In genomic region chr6:124779222-124779983, GRCm38 (mm10) we compare ENCODE assay signal across 8 mouse cellular contexts. TPM values are rescaled to one million over a fixed set of nuclear protein-coding genes. Genes with fewer than 3 reads are reported as not detected.
DNase-seq lines count a peak whose midpoint lies in the region; ATAC-seq lines count a peak whose summit lies in the region.

Gene Lrrc23, minus strand, starts transcription at chr6:124779727.

- peaks cover 12% of the 10 kb centered on the region for H3K4me1 ChIP-seq in heart, embryonic 12.5 days (replicated peaks)
- H3K4me1 ChIP-seq in kidney, embryonic 16.5 days (ENCODE audit: insufficient read depth, low read length): peaks cover 21% of the 10 kb centered on the region

- H3K27me3 ChIP-seq in heart, embryonic 12.5 days (replicated peaks): peaks cover 26% of the 10 kb centered on the region
- H3K27me3 ChIP-seq in kidney, embryonic 16.5 days (ENCODE audit: insufficient read depth, low read length): no peaks in the 10 kb centered on the region
- no peaks in the 10 kb centered on the region for H3K27me3 ChIP-seq in splenic B cell, adult 2 months (ENCODE audit: control insufficient read depth, insufficient read depth, low read length, poor library complexity, severe bottlenecking)

- H3K9me3 ChIP-seq in heart, embryonic 12.5 days (replicated peaks): 0 out of 2 replicates have a peak, but pooled peaks cover 2% of the 10 kb centered on the region
- H3K9me3 ChIP-seq in kidney, embryonic 16.5 days (ENCODE audit: low read length): no peaks in the 10 kb centered on the region

- 2% methylated on average over 23 of the region's 23 CpGs for WGBS in heart, embryonic 12.5 days
- 3% methylated on average over 23 of the region's 23 CpGs for WGBS in kidney, embryonic 16.5 days

- no peaks in the 10 kb centered on the region for H3K36me3 ChIP-seq in heart, embryonic 12.5 days
- H3K36me3 ChIP-seq in kidney, embryonic 16.5 days (ENCODE audit: insufficient read depth, low read length): no peaks in the 10 kb centered on the region
- H3K36me3 ChIP-seq in splenic B cell, adult 2 months (ENCODE audit: control insufficient read depth, insufficient read depth, low read length, poor library complexity, severe bottlenecking): no peaks in the 10 kb centered on the region

- peak within 1 kb of the TSS; percentile 51 for H3K9ac ChIP-seq in heart, embryonic 12.5 days
- H3K9ac ChIP-seq in kidney, embryonic 16.5 days (replicated peaks; ENCODE audit: low read length): peak within 1 kb of the TSS; percentile 60

- ATAC-seq in heart, embryonic 12.5 days (ENCODE audit: insufficient number of reproducible peaks, low FRiP score): 0 out of 2 replicates have a peak, but pooled peaks have one; percentile 40
- ATAC-seq in kidney, embryonic 16.5 days (ENCODE audit: low FRiP score, low TSS enrichment): peak; percentile 46

- DNase-seq in kidney, adult 18-20 months: peak; percentile 61
- DNase-seq in kidney, adult 11 months: no peak
- DNase-seq in cerebellum, postnatal 14 days: peak; percentile 53 to 54
- DNase-seq in lung, postnatal 4 days: peak; percentile 57 to 63
- peak; percentile 78 for DNase-seq in splenic B cell, adult 2 months (ENCODE audit: low read depth, low spot score)
- no peak for DNase-seq in urinary bladder, postnatal 36 days (ENCODE audit: low spot score in 2 of 2)

- peak within 1 kb of the TSS; percentile 86 for H3K4me2 ChIP-seq in heart, embryonic 12.5 days
- H3K4me2 ChIP-seq in kidney, embryonic 16.5 days (replicated peaks; ENCODE audit: low read depth, low read length): peak within 1 kb of the TSS; percentile 70

- H3K4me3 ChIP-seq in heart, embryonic 12.5 days: peak within 1 kb of the TSS; percentile 43
- peak within 1 kb of the TSS; percentile 45 for H3K4me3 ChIP-seq in kidney, embryonic 16.5 days (ENCODE audit: low read length)

- H3K27ac ChIP-seq in heart, embryonic 12.5 days (ENCODE audit: poor library complexity, severe bottlenecking): no peak within 1 kb of the TSS
- no peak within 1 kb of the TSS for H3K27ac ChIP-seq in kidney, embryonic 16.5 days (ENCODE audit: low read length)

RNA-seq across cellular contexts. Expression of gene Lrrc23, which starts in this region (rescaled TPM):
- 0.55 TPM in 1 of 2 replicates, not detected in the other for polyA plus RNA-seq in heart, embryonic 12.5 days (2016; fragmentation: Nextera tagmentation; extraction: Ambion mirVana)
- polyA plus RNA-seq in kidney, embryonic 16.5 days (2015; fragmentation: Nextera tagmentation; extraction: Ambion mirVana): 1.0 and 1.2 TPM in 2 replicates

Comparison
In these comparisons a context has a peak if more than half of its experiments do, and no peak if none do; other contexts are left out.
1. DNase-seq: peak in kidney, adult 18-20 months (single experiment), cerebellum, postnatal 14 days (2 of 2), lung, postnatal 4 days (2 of 2) and splenic B cell, adult 2 months (single experiment); none in kidney, adult 11 months (single experiment) and urinary bladder, postnatal 36 days (0 of 2).
2. Peak in ATAC-seq, H3K4me3 ChIP-seq, H3K9ac ChIP-seq and H3K4me2 ChIP-seq in heart, embryonic 12.5 days; RNA of the gene not detected or under 1 TPM.